Mouse (Mus musculus) liver, adult 2 months (tissue): ENCODE data around the gene Lingo3. TPM values are rescaled to one million over a fixed set of nuclear protein-coding genes. Genes with fewer than 3 reads are reported as not detected.

Experiments
- DNase-seq: peaks from one replicate; pipeline ENCODE4 v3.0.0-alpha.2; 2011; ENCODE audit warnings: low read depth, low spot score; ENCODE audit errors: extremely low read depth
- H3K27ac ChIP-seq: fragments of 200-500 bp; replicated peaks from 2 replicates; pipeline ENCODE4 v1.5.1; 2012; ENCODE audit warnings: low read depth, mild to moderate bottlenecking, control low read depth, inconsistent platforms, low read length; ENCODE audit not compliant: insufficient read depth
- H3K27me3 ChIP-seq: fragments of 200-500 bp; 2 replicates; pipeline ENCODE4 v1.6.1; 2012; ENCODE audit warnings: mild to moderate bottlenecking, moderate library complexity, low read length, inconsistent platforms; ENCODE audit not compliant: control insufficient read depth, insufficient read depth
- H3K36me3 ChIP-seq: fragments of 200-500 bp; 2 replicates; pipeline ENCODE4 v1.6.1; 2012; ENCODE audit warnings: low read length, inconsistent platforms; ENCODE audit not compliant: control insufficient read depth, insufficient read depth
- H3K4me1 ChIP-seq: fragments of 200-500 bp; 2 replicates; pipeline ENCODE4 v1.6.1; 2011; ENCODE audit warnings: low read length; ENCODE audit not compliant: control insufficient read depth, insufficient read depth
- H3K4me3 ChIP-seq: fragments of 200-500 bp; 2 replicates; pipeline ENCODE4 v1.5.1; 2011; ENCODE audit warnings: low read depth, mild to moderate bottlenecking, control low read depth, low read length, moderate library complexity; ENCODE audit not compliant: insufficient read depth
- H3K79me2 ChIP-seq: fragments of 200-500 bp; 2 replicates; pipeline ENCODE4 v1.6.1; 2012; ENCODE audit warnings: inconsistent platforms, mild to moderate bottlenecking, low read length, moderate library complexity; ENCODE audit not compliant: control insufficient read depth, insufficient read depth
- H3K9ac ChIP-seq: fragments of 200-500 bp; 2 replicates; pipeline ENCODE4 v1.6.1; 2012; ENCODE audit warnings: low read depth, mild to moderate bottlenecking, control low read depth, inconsistent platforms, low read length
- CTCF ChIP-seq: fragments of 200-500 bp; IDR thresholded peaks from 2 replicates; pipeline ENCODE4 v1.5.1; 2011; ENCODE audit warnings: low read depth, low read length, control low read depth
- POLR2A ChIP-seq: fragments of 200-500 bp; IDR thresholded peaks from 2 replicates; pipeline ENCODE4 v1.6.1; 2011; ENCODE audit warnings: low read length, control low read depth; ENCODE audit not compliant: insufficient read depth; ENCODE audit errors: extremely low read depth
- WGBS: fragments of 180-500 bp; shearing (Covaris S2); methylation state at CpG from one replicate; pipeline ENCODE4 v1.1.7; 2018; 5-methylcytosine and 5-hydroxymethylcytosine counted together
- polyA plus RNA-seq: library from polyadenylated mRNA; depleted of rRNA; stranded (reverse); fragments of >200 nt; gene quantifications from 2 replicates; pipeline ENCODE4 v1.2.3, GENCODE M21; 2012
- total RNA-seq: library from RNA; depleted of rRNA; stranded (reverse); fragments of >200 nt; gene quantifications from 2 replicates; pipeline ENCODE4 v1.2.3, GENCODE M21; 2014

Gene Lingo3
- total and polyA plus RNA-seq, 2 experiments, result 0.05 TPM; not detected in 1

- Histone ChIP-seq H3K27ac (peak within 1 kb of the TSS; percentile 93), H3K36me3 (peaks cover 2% of the 10 kb centered on the region; the same call in 1 of the 2 replicates), H3K79me2 (peaks cover 13% of the 10 kb centered on the region; the same call in 1 of the 2 replicates), H3K9ac (peak within 1 kb of the TSS; percentile 90), H3K4me1 (peaks cover 12% of the 10 kb centered on the region), H3K27me3 (no peaks in the 10 kb centered on the region), H3K4me3 (peak within 1 kb of the TSS; percentile 74)
- TF ChIP-seq CTCF (no peak), POLR2A (peak; percentile 68; the same call in 1 of the 2 replicates)
- DNase-seq, result peak; percentile 92
- under 1% methylated on average over 104 of the region's 104 CpGs for WGBS
Measured at GRCm38 (mm10) chr10:80798150-80799006, 45.5 kb downstream of the Lingo3 start, which contains the start of the genes Sf3a2 and Plekhj1. Sf3a2 (plus strand) TSS chr10:80798198. Plekhj1 (minus strand) TSS chr10:80798626.

- WGBS, result 2% methylated on average over 59 of the region's 59 CpGs
- H3K79me2 ChIP-seq, result peaks cover 13% of the 10 kb centered on the region; the same call in 1 of the 2 replicates
- peaks cover 12% of the 10 kb centered on the region for H3K4me1 ChIP-seq
- no peaks in the 10 kb centered on the region for H3K27me3 ChIP-seq
- no peak for DNase-seq
- H3K36me3 ChIP-seq, result no peaks in the 10 kb centered on the region; the same call in 1 of the 2 replicates
- peak overlapping the region; percentile 93 for H3K27ac ChIP-seq
- H3K9ac ChIP-seq, result peak overlapping the region; percentile 84
- TF ChIP-seq CTCF (no peak), POLR2A (no peak)
- peak overlapping the region; percentile 74 for H3K4me3 ChIP-seq
Measured at GRCm38 (mm10) chr10:80797186-80798149, 46.4 kb downstream of the Lingo3 start.

DNA sequence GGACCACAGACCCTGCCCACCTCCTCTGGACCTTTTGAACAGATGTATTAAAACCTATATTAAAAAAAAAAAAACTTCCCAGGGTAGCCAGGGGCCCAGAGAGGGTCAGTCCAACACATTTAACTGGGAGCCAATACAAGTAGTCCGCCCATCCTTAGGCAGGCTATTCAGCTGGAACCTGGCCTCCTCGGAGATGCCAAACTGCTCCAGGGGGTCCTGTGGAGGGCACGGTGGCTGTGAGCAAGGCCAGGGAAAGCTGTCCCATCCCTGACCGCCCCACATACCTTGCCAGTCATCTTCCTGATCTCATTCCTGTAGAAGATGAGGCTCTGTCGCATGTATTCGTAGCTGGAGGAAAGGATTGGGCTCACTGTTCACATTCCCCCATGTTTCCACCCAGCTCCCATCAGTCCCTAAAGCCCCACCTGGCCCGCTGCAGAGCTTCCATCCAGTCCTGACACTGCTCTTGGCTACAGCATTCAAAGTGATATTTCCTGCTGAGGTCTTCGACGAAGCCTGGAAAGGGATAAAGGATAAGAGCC lies 47.5 kb downstream of the Lingo3 start:
- peaks cover 12% of the 10 kb centered on the region for H3K4me1 ChIP-seq
- DNase-seq, result no peak
- H3K4me3 ChIP-seq, result no peak overlapping the region
- 82% methylated on average over 9 of the region's 9 CpGs for WGBS
- 0 out of 2 replicates have a peak overlapping the region, but pooled peaks have one; percentile 5 for H3K9ac ChIP-seq
- H3K27me3 ChIP-seq, result no peaks in the 10 kb centered on the region
- peaks cover 13% of the 10 kb centered on the region; the same call in 1 of the 2 replicates for H3K79me2 ChIP-seq
- no peak overlapping the region for H3K27ac ChIP-seq
- no peaks in the 10 kb centered on the region; the same call in 1 of the 2 replicates for H3K36me3 ChIP-seq
- TF ChIP-seq CTCF (no peak), POLR2A (no peak)

DNA sequence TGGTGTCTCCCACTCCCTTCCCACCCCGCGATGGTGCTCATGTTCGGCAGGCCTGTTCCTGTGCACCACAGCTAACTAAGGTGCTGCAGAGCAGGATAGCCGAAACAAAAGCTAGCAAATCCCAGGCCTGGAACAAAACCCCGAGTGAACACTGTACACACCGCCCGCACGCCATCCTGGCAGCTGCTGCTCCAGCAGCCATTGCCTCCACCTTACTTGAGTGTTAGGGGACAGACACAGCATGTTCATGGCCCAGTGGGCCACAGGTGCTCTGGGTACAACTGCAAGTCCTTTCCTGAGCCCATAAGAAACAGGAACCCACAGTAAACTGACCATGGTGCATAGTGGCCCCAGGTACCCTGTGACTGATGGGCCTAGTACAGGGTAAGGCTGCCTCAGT lies 49.1 kb downstream of the Lingo3 start:
- WGBS, result 89% methylated on average over 8 of the region's 8 CpGs
- Histone ChIP-seq H3K4me1 (peaks cover 12% of the 10 kb centered on the region), H3K27ac (no peak overlapping the region), H3K27me3 (no peaks in the 10 kb centered on the region), H3K36me3 (peaks cover 4% of the 10 kb centered on the region; the same call in 1 of the 2 replicates), H3K9ac (no peak overlapping the region), H3K79me2 (peaks cover 9% of the 10 kb centered on the region; the same call in 1 of the 2 replicates), H3K4me3 (no peak overlapping the region)
- no peak for TF ChIP-seq CTCF
- no peak for TF ChIP-seq POLR2A
- no peak for DNase-seq

- peaks cover 3% of the 10 kb centered on the region; the same call in 1 of the 2 replicates for H3K79me2 ChIP-seq
- no peak overlapping the region for H3K27ac ChIP-seq
- H3K4me1 ChIP-seq, result peaks cover 7% of the 10 kb centered on the region
- no peak overlapping the region for H3K4me3 ChIP-seq
- peaks cover 4% of the 10 kb centered on the region; the same call in 1 of the 2 replicates for H3K36me3 ChIP-seq
- DNase-seq, result no peak
- 94% methylated on average over 4 of the region's 4 CpGs for WGBS
- TF ChIP-seq CTCF (no peak), POLR2A (no peak)
- H3K9ac ChIP-seq, result no peak overlapping the region
- no peaks in the 10 kb centered on the region for H3K27me3 ChIP-seq
Measured at GRCm38 (mm10) chr10:80793803-80794202, 50.0 kb downstream of the Lingo3 start.
